Mouse (Mus musculus): ENCODE measurements around the gene 4930432M17Rik. TPM values are rescaled to one million over a fixed set of nuclear protein-coding genes. Genes with fewer than 3 reads are reported as not detected.

4930432M17Rik gene
- not detected for total RNA-seq (2021)

GRCm38 (mm10) chr3:121670462-121670861, at the start of gene 4930432M17Rik:
Gene 4930432M17Rik (plus strand): TSS chr3:121670762.
- no peak for DNase-seq

GRCm38 (mm10) chr3:121625662-121626061, 44.9 kb upstream of the 4930432M17Rik start:
- no peak for DNase-seq

- DNase-seq: no peak
Measured at GRCm38 (mm10) chr3:121626273-121626672, 44.3 kb upstream of the 4930432M17Rik start.

- no peak for DNase-seq
Measured at GRCm38 (mm10) chr3:121628245-121628644, 42.3 kb upstream of the 4930432M17Rik start.

- no peak for DNase-seq
Measured at GRCm38 (mm10) chr3:121630626-121631025, 39.9 kb upstream of the 4930432M17Rik start.

GRCm38 (mm10) chr3:121634963-121635362, 35.6 kb upstream of the 4930432M17Rik start:
- no peak for DNase-seq

GRCm38 (mm10) chr3:121635505-121635904, 35.1 kb upstream of the 4930432M17Rik start:
- DNase-seq: peak; percentile 22

- DNase-seq: peak; percentile 74
Measured at GRCm38 (mm10) chr3:121636315-121636714, 34.2 kb upstream of the 4930432M17Rik start.

GRCm38 (mm10) chr3:121636748-121637147, 33.8 kb upstream of the 4930432M17Rik start:
- DNase-seq: no peak

GRCm38 (mm10) chr3:121637792-121638191, 32.8 kb upstream of the 4930432M17Rik start:
- DNase-seq: no peak

GRCm38 (mm10) chr3:121638241-121638640, 32.3 kb upstream of the 4930432M17Rik start:
- DNase-seq: no peak

- DNase-seq: no peak
Measured at GRCm38 (mm10) chr3:121640611-121641010, 30.0 kb upstream of the 4930432M17Rik start.

GRCm38 (mm10) chr3:121643236-121643635, 27.3 kb upstream of the 4930432M17Rik start:
- DNase-seq: peak; percentile 69

- no peak for DNase-seq
Measured at GRCm38 (mm10) chr3:121645447-121645846, 25.1 kb upstream of the 4930432M17Rik start.

GRCm38 (mm10) chr3:121646364-121647048, 24.1 kb upstream of the 4930432M17Rik start:
- DNase-seq: peak; percentile 20

GRCm38 (mm10) chr3:121648238-121648778, 22.3 kb upstream of the 4930432M17Rik start:
- DNase-seq: no peak

- DNase-seq: peak; percentile 47
Measured at GRCm38 (mm10) chr3:121650052-121650671, 20.4 kb upstream of the 4930432M17Rik start.

- DNase-seq: no peak
Measured at GRCm38 (mm10) chr3:121651710-121652109, 18.9 kb upstream of the 4930432M17Rik start.

GRCm38 (mm10) chr3:121652186-121652585, 18.4 kb upstream of the 4930432M17Rik start:
- DNase-seq: no peak

GRCm38 (mm10) chr3:121656922-121657321, 13.6 kb upstream of the 4930432M17Rik start:
- no peak for DNase-seq

- DNase-seq: peak; percentile 34
Measured at GRCm38 (mm10) chr3:121662705-121663469, 7.7 kb upstream of the 4930432M17Rik start.

GRCm38 (mm10) chr3:121663470-121663847, 7.1 kb upstream of the 4930432M17Rik start:
- DNase-seq: no peak

Measured in heart, postnatal 4 days (tissue).